Mouse (Mus musculus): ENCODE data around the gene Abhd17b.

GRCm38 (mm10) chr19:21714278-21714883, 61.4 kb downstream of the Abhd17b start:
- TF ChIP-seq POLR2A (IDR thresholded peaks at IDR 0.05; ENCODE audit: low read depth, low read length) (no peak; the same call in 1 of the 2 replicates), CTCF (IDR thresholded peaks at IDR 0.05; ENCODE audit: extremely low read depth, insufficient read depth, insufficient read length, insufficient replicate concordance) (no peak)
